Mouse (Mus musculus): Measurements from ENCODE around the gene Sacs. TPM values are rescaled to one million over a fixed set of nuclear protein-coding genes. Genes with fewer than 3 reads are reported as not detected.

Sacs gene
- polyA plus RNA-seq, 1 experiment from 2014 or later, result 3.1 TPM

Other genes starting within 250 kb of the Sacs start
- gene Tnfrsf19, start 92.0 kb upstream of the Sacs start, polyA plus RNA-seq (2015; fragmentation: Nextera tagmentation; extraction: Ambion mirVana), result 21.4 TPM in 2 replicates
- 16.6 and 19.9 TPM in 2 replicates for gene Sgcg, start 120.0 kb downstream of the Sacs start, polyA plus RNA-seq (2015; fragmentation: Nextera tagmentation; extraction: Ambion mirVana)
- 0.41 and 0.46 TPM in 2 replicates for gene Arl11, start 171.3 kb downstream of the Sacs start, polyA plus RNA-seq (2015; fragmentation: Nextera tagmentation; extraction: Ambion mirVana)
- gene Ebpl, start 222.0 kb downstream of the Sacs start, polyA plus RNA-seq (2015; fragmentation: Nextera tagmentation; extraction: Ambion mirVana), result 4.7 and 6.0 TPM in 2 replicates